In the genomic region with DNA sequence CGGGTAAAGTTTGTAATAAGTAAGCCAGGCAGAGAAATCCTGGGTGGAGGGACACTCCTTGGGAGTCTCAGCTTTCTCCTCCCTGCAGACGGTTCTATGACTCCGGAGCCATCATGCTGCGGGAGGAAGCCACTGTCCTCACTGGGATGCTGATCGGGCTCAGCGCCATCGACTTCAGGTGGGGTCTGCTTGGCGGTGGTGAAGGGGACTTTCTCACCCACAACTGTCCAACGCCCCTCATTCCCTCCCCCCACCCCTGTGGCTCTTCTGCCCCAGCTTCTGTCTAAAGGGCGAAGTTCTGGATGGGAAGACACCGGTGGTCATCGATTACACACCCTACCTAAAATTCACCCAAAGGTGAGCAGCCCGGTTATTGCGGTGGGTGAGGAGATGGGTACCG, we compare ENCODE assay signal across 8 mouse cellular contexts. TPM values are rescaled to one million over a fixed set of nuclear protein-coding genes. Genes with fewer than 3 reads are reported as not detected.
DNase-seq lines count a peak whose midpoint lies in the region; ATAC-seq lines count a peak whose summit lies in the region.

No protein-coding gene starts in this region.

- no peak overlapping the region for H3K4me3 ChIP-seq in hindbrain, embryonic 15.5 days
- H3K4me3 ChIP-seq in hindbrain, embryonic 12.5 days = no peak overlapping the region
- peak overlapping the region; percentile 36 for H3K4me3 ChIP-seq in stomach, embryonic 16.5 days (replicated peaks; ENCODE audit: low read length)

- no peaks in the 10 kb centered on the region for H3K27me3 ChIP-seq in hindbrain, embryonic 15.5 days
- peaks cover 37% of the 10 kb centered on the region for H3K27me3 ChIP-seq in hindbrain, embryonic 12.5 days
- H3K27me3 ChIP-seq in stomach, embryonic 16.5 days (ENCODE audit: control insufficient read depth, insufficient read depth, low read length) = peaks cover 16% of the 10 kb centered on the region

- H3K4me2 ChIP-seq in hindbrain, embryonic 15.5 days = no peak overlapping the region
- H3K4me2 ChIP-seq in hindbrain, embryonic 12.5 days (replicated peaks) = no peak overlapping the region
- peak overlapping the region; percentile 55 for H3K4me2 ChIP-seq in stomach, embryonic 16.5 days (ENCODE audit: low read depth, low read length)

- H3K27ac ChIP-seq in hindbrain, embryonic 15.5 days (replicated peaks) = no peak overlapping the region
- no peak overlapping the region for H3K27ac ChIP-seq in hindbrain, embryonic 12.5 days
- no peak overlapping the region for H3K27ac ChIP-seq in stomach, embryonic 16.5 days (ENCODE audit: low read length)

- ATAC-seq in hindbrain, embryonic 15.5 days (ENCODE audit: low FRiP score, low read depth) = no peak
- no peak for ATAC-seq in hindbrain, embryonic 12.5 days (ENCODE audit: low FRiP score)
- ATAC-seq in stomach, embryonic 16.5 days (ENCODE audit: insufficient read depth, low FRiP score) = no peak

- H3K36me3 ChIP-seq in hindbrain, embryonic 15.5 days = peaks cover 37% of the 10 kb centered on the region
- H3K36me3 ChIP-seq in hindbrain, embryonic 12.5 days = peaks cover 41% of the 10 kb centered on the region
- H3K36me3 ChIP-seq in stomach, embryonic 16.5 days (ENCODE audit: control insufficient read depth, insufficient read depth, low read length) = peaks cover 14% of the 10 kb centered on the region

- 0 out of 2 replicates have a peak overlapping the region, but pooled peaks have one; percentile 3 for H3K9ac ChIP-seq in hindbrain, embryonic 15.5 days
- H3K9ac ChIP-seq in hindbrain, embryonic 12.5 days = no peak overlapping the region; the same call in 1 of the 2 replicates
- H3K9ac ChIP-seq in stomach, embryonic 16.5 days (ENCODE audit: low read length) = no peak overlapping the region

- peak; percentile 37 to 39 for DNase-seq in cerebellum, postnatal 10 days
- no peak for DNase-seq in cerebellum, postnatal 36 days
- DNase-seq in right cerebral cortex, postnatal 25 days = peak; percentile 5
- no peak for DNase-seq in right cerebral cortex, postnatal 4 days
- DNase-seq in T-cell, adult 2 months (ENCODE audit: low spot score) = no peak

- H3K9me3 ChIP-seq in hindbrain, embryonic 15.5 days = no peaks in the 10 kb centered on the region
- no peaks in the 10 kb centered on the region for H3K9me3 ChIP-seq in hindbrain, embryonic 12.5 days (replicated peaks)
- H3K9me3 ChIP-seq in stomach, embryonic 16.5 days (replicated peaks; ENCODE audit: control insufficient read depth, low read length) = no peaks in the 10 kb centered on the region

- peaks cover 54% of the 10 kb centered on the region for H3K4me1 ChIP-seq in hindbrain, embryonic 15.5 days (replicated peaks)
- H3K4me1 ChIP-seq in hindbrain, embryonic 12.5 days = peaks cover 78% of the 10 kb centered on the region
- peaks cover 12% of the 10 kb centered on the region for H3K4me1 ChIP-seq in stomach, embryonic 16.5 days (ENCODE audit: control insufficient read depth, insufficient read depth, low read length)

- WGBS in hindbrain, embryonic 15.5 days = 26% methylated on average over 11 of the region's 15 CpGs
- 13% methylated on average over 15 of the region's 15 CpGs for WGBS in hindbrain, embryonic 12.5 days
- 14% methylated on average over 15 of the region's 15 CpGs for WGBS in stomach, embryonic 16.5 days

RNA-seq across cellular contexts. Expression of a gene that starts 5.9 kb away (rescaled TPM):
- 135 and 149 TPM in 2 replicates for polyA plus RNA-seq in hindbrain, embryonic 15.5 days (2015; fragmentation: Nextera tagmentation; extraction: Ambion mirVana)
- 125 and 140 TPM in 2 replicates for polyA plus RNA-seq in hindbrain, embryonic 12.5 days (2016; fragmentation: Nextera tagmentation; extraction: Ambion mirVana)
- 6.8 and 7.6 TPM in 2 replicates for polyA plus RNA-seq in stomach, embryonic 16.5 days (2015; fragmentation: Nextera tagmentation; extraction: Ambion mirVana)

RNA-seq across cellular contexts. Expression of a gene that starts 8.6 kb away (rescaled TPM):
- 167 and 168 TPM in 2 replicates for polyA plus RNA-seq in hindbrain, embryonic 15.5 days (2015; fragmentation: Nextera tagmentation; extraction: Ambion mirVana)
- polyA plus RNA-seq in hindbrain, embryonic 12.5 days (2016; fragmentation: Nextera tagmentation; extraction: Ambion mirVana) = 148 and 157 TPM in 2 replicates
- 239 and 243 TPM in 2 replicates for polyA plus RNA-seq in stomach, embryonic 16.5 days (2015; fragmentation: Nextera tagmentation; extraction: Ambion mirVana)

RNA-seq across cellular contexts. Expression of a gene that starts 31.0 kb away (rescaled TPM):
- 85.7 and 85.9 TPM in 2 replicates for polyA plus RNA-seq in hindbrain, embryonic 15.5 days (2015; fragmentation: Nextera tagmentation; extraction: Ambion mirVana)
- polyA plus RNA-seq in hindbrain, embryonic 12.5 days (2016; fragmentation: Nextera tagmentation; extraction: Ambion mirVana) = 96.9 and 101 TPM in 2 replicates
- 187 and 207 TPM in 2 replicates for polyA plus RNA-seq in stomach, embryonic 16.5 days (2015; fragmentation: Nextera tagmentation; extraction: Ambion mirVana)

RNA-seq across cellular contexts. Expression of a gene that starts 33.1 kb away (rescaled TPM):
- 2.4 and 3.4 TPM in 2 replicates for polyA plus RNA-seq in hindbrain, embryonic 15.5 days (2015; fragmentation: Nextera tagmentation; extraction: Ambion mirVana)
- 30.8 and 33.5 TPM in 2 replicates for polyA plus RNA-seq in hindbrain, embryonic 12.5 days (2016; fragmentation: Nextera tagmentation; extraction: Ambion mirVana)
- 38.9 and 47.2 TPM in 2 replicates for polyA plus RNA-seq in stomach, embryonic 16.5 days (2015; fragmentation: Nextera tagmentation; extraction: Ambion mirVana)

RNA-seq across cellular contexts. Expression of a gene that starts 48.4 kb away (rescaled TPM):
- polyA plus RNA-seq in hindbrain, embryonic 15.5 days (2015; fragmentation: Nextera tagmentation; extraction: Ambion mirVana) = 29.3 and 30.7 TPM in 2 replicates
- 21.5 and 22.8 TPM in 2 replicates for polyA plus RNA-seq in hindbrain, embryonic 12.5 days (2016; fragmentation: Nextera tagmentation; extraction: Ambion mirVana)
- 2.5 and 3.3 TPM in 2 replicates for polyA plus RNA-seq in stomach, embryonic 16.5 days (2015; fragmentation: Nextera tagmentation; extraction: Ambion mirVana)

Comparison
In these comparisons a context has a peak if more than half of its experiments do, and no peak if none do; other contexts are left out.
1. DNase-seq: peak in cerebellum, postnatal 10 days (2 of 2) and right cerebral cortex, postnatal 25 days (single experiment); none in cerebellum, postnatal 36 days (0 of 2), right cerebral cortex, postnatal 4 days (single experiment) and T-cell, adult 2 months (single experiment).
2. RNA of a gene that starts 5.9 kb away (polyA plus RNA-seq): 135 to 149 TPM in hindbrain, embryonic 15.5 days and 125 to 140 TPM in hindbrain, embryonic 12.5 days; 6.8 to 7.6 TPM in stomach, embryonic 16.5 days; every median in the first group is over 10 times any median in the second.